Comparison of ENCODE assay signal across 9 mouse cellular contexts in the genomic region with DNA sequence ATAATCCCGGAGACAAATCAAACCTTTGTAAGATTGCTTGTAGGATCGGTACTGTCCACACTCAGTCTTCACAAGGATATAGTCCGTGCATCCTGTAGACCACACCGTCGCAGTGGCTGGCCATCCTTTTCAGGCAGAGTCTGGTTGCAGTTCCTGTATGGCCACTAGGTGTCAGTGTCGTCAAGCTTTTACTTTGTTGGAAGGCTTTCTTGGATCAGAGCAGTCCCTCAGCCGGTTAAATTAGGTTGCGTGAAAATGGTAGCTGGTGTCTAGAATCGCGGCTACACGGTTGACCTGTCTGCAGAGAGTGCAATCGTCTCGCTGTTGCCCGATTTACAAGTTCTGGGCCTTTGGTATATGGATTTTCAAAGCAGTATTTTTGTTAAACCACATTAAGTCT.
DNase-seq lines count a peak whose midpoint lies in the region; ATAC-seq and TF ChIP-seq lines count a peak whose summit lies in the region.
"Had no signal": no experiment of that assay in that cellular context is flagged by ENCODE, and none has a peak within 500 bp of the region (broad histone marks: within the 10 kb centered on the region; RNA-seq: fewer than 3 reads in every experiment).

No protein-coding gene starts in this region.

- H3K9ac ChIP-seq in ES-E14 (ENCODE audit: insufficient read depth, low read depth, low read length, poor library complexity, severe bottlenecking): no peak overlapping the region
- H3K9ac ChIP-seq in forebrain, embryonic 14.5 days (ENCODE audit: low read length): no peak overlapping the region
- H3K9ac ChIP-seq: limb, embryonic 12.5 days had no signal

- H3K4me2 ChIP-seq in forebrain, embryonic 14.5 days (ENCODE audit: low read length): no peak overlapping the region
- H3K4me2 ChIP-seq: limb, embryonic 12.5 days had no signal

- DNase-seq in ES-E14 (ENCODE audit: low read depth, low spot score): peak; percentile 82
- peak; percentile 83 for DNase-seq in cerebellum, adult 11 months
- peak; percentile 89 for DNase-seq in forebrain, embryonic 14.5 days (ENCODE audit: low spot score)
- peak; percentile 75 to 88 for DNase-seq in heart, postnatal 14 days
- DNase-seq in large intestine, adult 2 months (ENCODE audit: low read depth, low spot score): peak; percentile 33
- DNase-seq in lung, adult 2 months: peak; percentile 74
- DNase-seq in testis, postnatal 14 days (ENCODE audit: low spot score): peak; percentile 65

- in situ Hi-C loops in ES-E14 (cut with MboI; ENCODE audit: low sequenced_read_pairs in 2 of 2, unreplicated experiment in 2 of 2): no loop called here

- intact Hi-C loops in heart, postnatal 14 days (cut with DNase I): loop anchor here (5.0 to 10.0 kb wide), 2 partner anchors 110 to 502 kb away; no protein-coding TSS in a partner anchor

- no peak overlapping the region for H3K27ac ChIP-seq in ES-E14 (ENCODE audit: insufficient read depth, low read depth, low read length, poor library complexity, severe bottlenecking)
- H3K27ac ChIP-seq in forebrain, embryonic 14.5 days (ENCODE audit: low read depth, low read length): no peak overlapping the region
- H3K27ac ChIP-seq: limb, embryonic 12.5 days had no signal

- H3K4me3 ChIP-seq in ES-E14 (ENCODE audit: insufficient read depth in 1 of 2, low read depth in 1 of 2, low read length in 2 of 2, poor library complexity in 1 of 2, severe bottlenecking in 1 of 2): no peak overlapping the region
- no peak overlapping the region for H3K4me3 ChIP-seq in forebrain, embryonic 14.5 days (ENCODE audit: low read depth, low read length)
- H3K4me3 ChIP-seq in lung, adult 2 months (replicated peaks; ENCODE audit: extremely low read depth, low read depth, low read length): no peak overlapping the region
- H3K4me3 ChIP-seq: limb, embryonic 12.5 days had no signal

- H3K4me1 ChIP-seq in ES-E14 (ENCODE audit: control insufficient read depth in 2 of 2, insufficient read depth in 2 of 2, low read length in 2 of 2, poor library complexity in 1 of 2): no peaks in the 10 kb centered on the region; a peak in 1 of 4 replicates
- no peaks in the 10 kb centered on the region for H3K4me1 ChIP-seq in forebrain, embryonic 14.5 days (ENCODE audit: control insufficient read depth, insufficient read depth, low read length)
- H3K4me1 ChIP-seq in lung, adult 2 months (ENCODE audit: control insufficient read depth, insufficient read depth, low read length): no peaks in the 10 kb centered on the region
- H3K4me1 ChIP-seq: limb, embryonic 12.5 days had no signal

- H3K27me3 ChIP-seq in forebrain, embryonic 14.5 days (replicated peaks; ENCODE audit: control insufficient read depth, insufficient read depth, low read length): no peaks in the 10 kb centered on the region

- H3K36me3 ChIP-seq in ES-E14 (ENCODE audit: control insufficient read depth, insufficient read depth, low read length, poor library complexity, severe bottlenecking): no peaks in the 10 kb centered on the region
- H3K36me3 ChIP-seq in forebrain, embryonic 14.5 days (ENCODE audit: control insufficient read depth, insufficient read depth, low read length): no peaks in the 10 kb centered on the region
- H3K36me3 ChIP-seq: limb, embryonic 12.5 days had no signal

- 12% methylated on average over 14 of the region's 14 CpGs for WGBS in forebrain, embryonic 14.5 days
- WGBS in large intestine, adult 2 months: 8% methylated on average over 14 of the region's 14 CpGs
- WGBS in lung, adult 2 months: 6% methylated on average over 14 of the region's 14 CpGs

- peak; percentile 85 for TF ChIP-seq CTCF in lung, adult 2 months (IDR thresholded peaks at IDR 0.05; ENCODE audit: insufficient read depth, low read length)

- ATAC-seq in forebrain, embryonic 14.5 days: peak; percentile 88
- peak; percentile 63; the same call in 1 of the 2 replicates for ATAC-seq in neutrophil, adult 5-6 weeks (ENCODE audit: extremely low read depth, insufficient number of reproducible peaks, low FRiP score, poor library complexity, severe bottlenecking)

- TF ChIP-seq POLR2A in lung, adult 2 months (IDR thresholded peaks at IDR 0.05; ENCODE audit: borderline replicate concordance, extremely low read depth, low read depth, low read length): no peak

- H3K9me3 ChIP-seq in ES-E14 (ENCODE audit: control insufficient read depth, insufficient read depth, low read depth, low read length): no peaks in the 10 kb centered on the region
- no peaks in the 10 kb centered on the region for H3K9me3 ChIP-seq in forebrain, embryonic 14.5 days (replicated peaks; ENCODE audit: control insufficient read depth, low read length)
- H3K9me3 ChIP-seq: limb, embryonic 12.5 days had no signal

TF ChIP-seq in ES-E14, 5 proteins besides CTCF, POLR2A, EP300 and RAD21:
- TF ChIP-seq ZC3H11A (IDR thresholded peaks at IDR 0.05; ENCODE audit: borderline replicate concordance, low read depth, low read length) (peak; percentile 90; the same call in 1 of the 2 replicates), CHD2 (IDR thresholded peaks at IDR 0.05; ENCODE audit: low read depth, low read length) (no peak), MAFK (IDR thresholded peaks at IDR 0.05; ENCODE audit: insufficient read depth, low read depth, low read length) (no peak), ZNF384 (IDR thresholded peaks at IDR 0.05; ENCODE audit: low read depth, low read length) (0 out of 2 replicates have a peak, but pooled peaks have one; percentile 29)
TF ChIP-seq in ES-E14: peak in this region for 2.

Comparison
In these comparisons a context has a peak if more than half of its experiments do, and no peak if none do; other contexts are left out.
1. DNase-seq: peak in every context shown above with its lines; median percentile 89 in forebrain, embryonic 14.5 days; 83 in cerebellum, adult 11 months; 82 in ES-E14; 82 in heart, postnatal 14 days; 74 in lung, adult 2 months; 65 in testis, postnatal 14 days; 33 in large intestine, adult 2 months.